Mouse (Mus musculus): ENCODE results near the gene Efcab11.

GRCm38 (mm10) chr12:99774864-99775263 is 109.4 kb downstream of the Efcab11 start:
- TF ChIP-seq HCFC1 (IDR thresholded peaks at IDR 0.05; ENCODE audit: low read depth, low read length), result no peak
- no peak for TF ChIP-seq CTCF (IDR thresholded peaks at IDR 0.05 in 2 of 3, conservative IDR thresholded peaks at IDR 0.05 in 1 of 3; ENCODE audit: control insufficient read depth in 1 of 3, insufficient read depth in 1 of 3, low read depth in 2 of 3, low read length in 3 of 3, poor library complexity in 1 of 3, severe bottlenecking in 1 of 3)
